Mouse (Mus musculus) brain, adult 2 months (tissue): Measurements from ENCODE around the gene 3110009E18Rik.

ENCODE experiments used
- DNase-seq: peaks from one replicate; pipeline ENCODE4 v3.0.0; 2011; ENCODE audit warnings: low read depth, low spot score

Gene 3110009E18Rik

DNA sequence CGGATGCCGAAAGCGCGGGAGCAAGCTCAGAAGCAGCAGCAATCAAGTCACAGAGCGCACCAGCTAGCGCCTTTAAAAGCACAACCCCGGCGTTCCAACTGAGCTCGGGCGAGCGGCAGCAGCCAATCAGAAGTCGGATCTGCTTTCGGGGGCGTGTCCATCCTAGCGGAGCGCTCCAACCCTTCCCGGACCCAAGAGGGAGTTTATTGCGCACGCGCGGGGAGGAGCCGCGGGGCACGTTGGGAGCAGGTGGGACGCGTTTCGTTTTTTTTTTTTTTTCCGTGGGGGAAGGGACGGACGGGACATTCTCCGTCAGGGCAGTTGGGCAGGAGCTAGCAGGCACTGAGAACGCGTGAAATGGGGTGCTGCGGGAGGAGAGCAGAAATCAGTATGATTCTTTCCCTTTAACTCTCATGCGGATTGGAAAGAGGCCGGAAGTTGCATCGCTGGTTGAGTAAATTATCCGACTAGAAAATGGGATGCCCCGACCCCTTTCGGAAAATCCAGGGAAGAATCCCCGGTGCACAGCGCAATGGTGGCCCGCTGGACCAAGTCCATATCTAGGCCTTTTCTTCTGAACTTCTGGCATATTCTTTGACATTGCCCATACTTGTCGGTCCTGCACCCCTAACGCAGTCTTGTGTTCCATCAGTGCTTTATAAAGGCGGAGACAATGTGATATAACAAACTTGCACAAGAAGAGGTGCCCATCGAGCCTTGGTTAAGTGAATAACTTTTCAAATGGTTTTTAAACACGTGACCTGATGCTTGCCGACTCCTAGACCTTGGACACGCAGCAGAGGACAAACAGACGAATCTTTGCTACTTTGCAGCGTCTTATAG, at the start of gene 3110009E18Rik, which contains the start of gene Dbi:
3110009E18Rik (plus strand) TSS at position 219 of the 843 bp plus-strand sequence.
Dbi (minus strand) TSS at position 110 of the 843 bp plus-strand sequence.
- peak; percentile 99 for DNase-seq

DNA sequence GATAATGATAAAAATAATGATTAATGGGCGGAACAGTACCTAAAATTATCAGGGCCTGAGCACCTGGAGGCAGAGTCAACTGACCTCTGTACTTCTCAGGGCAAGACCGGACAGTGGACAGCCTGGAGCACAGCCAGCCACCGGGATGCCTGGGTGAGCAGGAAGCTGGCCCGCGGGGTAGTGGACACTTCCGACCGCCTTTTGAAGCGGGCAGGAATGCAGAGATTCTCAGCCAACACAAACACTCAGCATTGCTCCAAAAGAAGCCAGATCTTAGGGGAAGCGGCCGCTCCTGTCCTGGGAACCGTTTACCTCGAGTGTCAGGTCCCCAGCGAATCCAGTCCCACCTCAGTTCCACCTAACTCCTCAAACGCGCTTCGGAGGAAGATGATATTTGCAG, 48.1 kb upstream of the 3110009E18Rik start:
- peak; percentile 28 for DNase-seq

GRCm38 (mm10) chr1:120073519-120074306, 47.3 kb upstream of the 3110009E18Rik start, which contains the start of gene Tmem37:
Tmem37 (minus strand) TSS chr1:120074074.
- DNase-seq = peak; percentile 23

- DNase-seq = peak; percentile 61
Measured at GRCm38 (mm10) chr1:120074307-120074702, 46.7 kb upstream of the 3110009E18Rik start.

DNA sequence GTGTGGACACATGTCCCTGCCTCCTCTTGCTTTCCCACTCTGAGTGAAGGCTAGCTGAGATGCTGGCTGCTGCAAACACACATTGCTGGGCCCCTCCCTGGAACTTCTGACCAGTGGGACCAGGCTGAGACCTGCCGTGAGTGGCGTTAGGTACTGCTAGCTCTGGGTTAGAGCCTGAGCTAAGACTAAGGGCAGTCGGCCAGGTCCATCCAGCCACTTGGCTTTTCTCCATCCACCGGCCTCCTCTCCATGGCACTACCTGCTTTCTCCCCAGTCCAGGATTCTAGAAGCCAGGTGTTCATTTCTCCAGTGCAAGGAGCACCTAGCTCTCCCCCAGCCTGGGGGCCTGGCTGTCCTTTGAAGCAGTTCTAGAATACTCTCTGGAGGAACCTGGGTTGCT, 46.1 kb upstream of the 3110009E18Rik start:
- DNase-seq = peak; percentile 16

GRCm38 (mm10) chr1:120075507-120075906, 45.5 kb upstream of the 3110009E18Rik start:
- no peak for DNase-seq

GRCm38 (mm10) chr1:120077746-120078410, 43.1 kb upstream of the 3110009E18Rik start:
- no peak for DNase-seq

DNA sequence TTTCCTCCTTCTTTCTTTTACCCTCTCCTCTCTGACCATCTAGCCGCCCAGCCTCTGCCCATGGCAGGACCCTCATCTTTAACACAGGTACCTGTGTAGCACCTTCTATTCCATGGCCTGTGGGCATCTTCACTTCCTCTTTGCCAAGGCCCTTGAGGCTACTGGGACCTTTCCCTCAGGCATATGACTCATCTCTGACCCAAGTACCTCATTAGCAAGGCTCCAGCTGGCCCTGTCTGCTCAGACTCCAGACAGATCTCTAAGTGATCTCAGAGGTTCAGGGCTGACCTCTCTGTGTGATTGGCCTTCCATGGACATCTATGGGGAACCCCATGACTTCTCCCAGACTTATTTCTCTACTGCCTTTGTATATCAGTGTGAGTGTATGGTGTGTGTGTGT, 40.4 kb upstream of the 3110009E18Rik start:
- no peak for DNase-seq

GRCm38 (mm10) chr1:120082957-120083585, 37.9 kb upstream of the 3110009E18Rik start:
- DNase-seq = peak; percentile 26

DNA sequence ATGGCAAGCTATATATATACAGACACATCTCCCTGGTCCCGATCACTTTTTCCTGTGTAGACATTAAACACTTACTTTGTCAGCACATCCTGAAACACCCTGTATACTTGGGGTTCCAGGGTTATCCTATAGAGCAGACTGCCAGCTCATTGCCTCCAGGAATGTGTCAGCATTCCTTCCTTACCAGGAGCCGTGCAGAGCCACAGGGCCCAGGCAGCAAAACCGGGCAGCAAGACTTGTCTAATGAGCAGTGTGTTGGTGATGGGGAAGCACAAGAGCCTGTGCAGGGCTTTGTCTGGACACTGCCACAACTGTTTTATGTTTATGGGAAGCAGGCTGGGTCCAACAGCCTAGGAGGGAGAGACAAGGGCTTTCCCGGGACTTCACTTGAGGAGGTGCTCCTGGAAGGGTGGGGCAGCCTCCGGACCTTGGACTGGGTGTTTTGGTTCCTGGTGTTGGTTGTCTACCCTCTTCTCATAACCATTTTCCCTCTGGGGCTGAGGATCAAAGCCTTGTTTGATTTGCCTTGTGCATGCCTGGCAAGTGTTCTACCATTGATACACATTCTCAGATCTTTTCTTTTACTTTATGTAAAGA, 37.0 kb upstream of the 3110009E18Rik start:
- DNase-seq = no peak

DNA sequence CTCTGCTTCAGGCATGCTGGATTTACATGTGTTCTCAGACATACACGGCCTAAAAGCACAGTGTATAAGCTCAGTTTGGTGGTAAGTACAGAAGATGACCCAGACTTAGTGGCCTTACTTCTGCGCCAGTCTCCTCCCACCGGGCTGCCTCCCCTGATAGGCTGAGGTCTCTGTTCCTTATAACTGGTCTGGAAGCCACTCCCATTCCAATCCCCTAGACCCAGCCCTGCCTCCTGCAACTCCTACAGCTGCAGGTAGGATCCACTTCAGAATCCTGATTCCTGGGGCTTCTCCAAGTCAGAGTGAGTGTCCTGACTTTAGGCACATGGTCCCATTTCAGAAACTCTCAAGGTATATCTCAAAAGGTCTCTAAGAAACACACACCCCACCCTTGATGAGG, 35.3 kb upstream of the 3110009E18Rik start:
- DNase-seq = no peak

DNA sequence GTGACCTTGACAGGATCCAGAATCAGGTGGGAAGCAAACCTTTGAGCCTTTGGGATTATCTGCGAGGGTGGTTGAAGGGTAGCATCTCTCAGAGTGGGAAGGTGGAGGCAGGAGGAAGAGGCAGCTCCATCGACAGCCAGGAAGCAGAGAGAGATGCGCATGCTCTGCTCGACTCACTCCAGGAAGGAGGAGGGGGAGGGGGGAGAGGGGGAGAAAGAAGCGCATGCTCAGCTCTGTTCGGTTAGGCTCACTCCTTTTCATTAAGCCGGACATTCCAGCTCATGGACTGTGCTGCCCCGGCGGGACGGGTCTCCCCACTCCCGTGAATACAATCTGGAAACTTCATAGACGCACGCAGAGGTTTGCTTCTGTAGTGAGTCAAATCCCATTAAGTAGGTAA, 34.3 kb upstream of the 3110009E18Rik start:
- no peak for DNase-seq

- no peak for DNase-seq
Measured at GRCm38 (mm10) chr1:120089180-120089579, 31.8 kb upstream of the 3110009E18Rik start.

DNA sequence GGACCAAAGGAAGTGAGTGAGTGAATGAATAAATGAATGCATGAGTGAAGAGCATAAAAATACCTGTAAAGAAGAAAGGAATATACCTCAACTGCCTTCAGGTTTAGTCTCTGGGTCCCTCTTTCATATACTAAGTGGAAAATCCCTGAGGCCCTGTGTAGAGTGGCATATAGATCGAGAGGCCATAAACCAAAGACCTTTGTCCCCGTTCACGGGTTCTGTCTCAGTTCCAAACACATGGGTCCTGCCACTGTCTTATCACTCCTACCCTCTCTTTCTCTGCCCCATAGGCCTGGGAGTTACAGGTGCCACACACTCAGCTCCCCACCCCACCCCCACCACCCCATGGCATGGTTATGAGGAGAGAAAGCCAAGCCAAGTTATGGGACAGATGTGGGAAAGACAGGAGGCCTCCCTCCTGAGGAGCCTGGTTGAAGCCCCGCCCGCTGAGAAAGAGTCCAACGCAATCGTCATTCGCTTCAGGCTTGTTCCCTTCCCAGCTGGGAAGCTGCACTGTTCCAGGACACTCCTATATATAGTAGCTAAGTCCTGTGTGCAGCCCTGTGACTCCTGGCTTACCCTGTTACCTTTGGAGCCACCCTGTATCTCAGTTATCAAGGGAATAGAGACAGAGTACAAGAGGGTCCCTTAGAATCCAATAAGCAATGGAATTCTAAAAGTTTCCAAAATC, 30.0 kb upstream of the 3110009E18Rik start:
- DNase-seq = no peak

- DNase-seq = peak; percentile 89
Measured at GRCm38 (mm10) chr1:120093482-120094134, 27.4 kb upstream of the 3110009E18Rik start.

- DNase-seq = no peak
Measured at GRCm38 (mm10) chr1:120094920-120095319, 26.1 kb upstream of the 3110009E18Rik start.

DNA sequence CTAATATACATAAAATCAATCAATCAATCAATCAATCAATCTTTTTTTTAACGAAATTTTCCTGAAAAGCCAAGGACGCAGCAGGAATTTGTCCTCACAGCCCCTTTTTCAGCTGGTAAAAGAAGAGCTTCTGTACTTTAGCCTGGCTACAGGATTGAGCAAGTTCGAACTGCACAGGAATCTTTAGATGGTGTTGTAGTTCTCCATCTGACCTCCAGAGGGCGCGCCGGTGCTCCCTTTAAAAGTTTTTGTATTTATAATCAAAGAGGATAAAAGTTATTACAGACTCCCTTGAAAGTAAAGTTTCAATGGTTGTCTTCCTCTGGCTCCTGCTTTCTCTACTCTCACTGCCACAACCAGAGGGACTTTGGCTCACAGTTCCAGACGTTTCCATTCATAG, 22.7 kb upstream of the 3110009E18Rik start:
- DNase-seq = peak; percentile 67

DNA sequence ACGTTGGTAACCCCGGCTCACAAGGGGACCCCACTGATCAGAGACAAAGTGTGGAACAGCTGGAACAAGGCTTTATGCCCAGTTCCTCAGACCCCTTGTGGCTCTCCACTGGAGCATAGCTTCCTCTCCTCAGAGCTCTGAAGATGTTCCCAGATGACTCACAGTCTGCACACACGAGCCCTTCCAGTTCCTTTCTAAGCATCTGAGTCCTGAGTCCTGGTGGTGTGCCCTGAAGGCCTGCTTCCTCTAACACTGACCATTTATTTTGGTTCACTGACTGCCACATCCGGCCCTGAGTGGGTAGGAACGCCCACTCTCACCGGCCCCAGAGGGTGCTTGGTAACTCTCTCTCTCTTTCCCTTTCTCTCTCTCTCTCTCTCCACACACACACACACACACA, 21.5 kb upstream of the 3110009E18Rik start:
- DNase-seq = peak; percentile 55

- no peak for DNase-seq
Measured at GRCm38 (mm10) chr1:120100456-120101226, 20.3 kb upstream of the 3110009E18Rik start.
